Mouse (Mus musculus): Measurements from ENCODE around the gene Dapk1. TPM values are rescaled to one million over a fixed set of nuclear protein-coding genes. Genes with fewer than 3 reads are reported as not detected.
A peak's percentile ranks its signal among the peaks of the same experiment; 100 is the strongest.

The Dapk1 gene
- total RNA-seq, 2 experiments from 2014 or later: 49.1 to 51.4 TPM

GRCm38 (mm10) chr13:60736421-60737105 is 134.8 kb downstream of the Dapk1 start:
- DNase-seq (ENCODE audit: low spot score in 2 of 2): no peak

- DNase-seq (ENCODE audit: low spot score in 2 of 2): peak; percentile 42 to 83
These were observed 136.0 kb downstream of the Dapk1 start for GRCm38 (mm10) chr13:60737632-60738324.

- DNase-seq (ENCODE audit: low spot score in 2 of 2): peak; percentile 41 to 81
These were observed 136.7 kb downstream of the Dapk1 start for GRCm38 (mm10) chr13:60738429-60738828.

GRCm38 (mm10) chr13:60740248-60740647 is 138.5 kb downstream of the Dapk1 start:
- DNase-seq (ENCODE audit: low spot score in 2 of 2): no peak

- no peak for DNase-seq (ENCODE audit: low spot score in 2 of 2)
These were observed 140.9 kb downstream of the Dapk1 start for GRCm38 (mm10) chr13:60742611-60743010.

GRCm38 (mm10) chr13:60743381-60744077 is 141.8 kb downstream of the Dapk1 start:
- no peak for DNase-seq (ENCODE audit: low spot score in 2 of 2)

GRCm38 (mm10) chr13:60744078-60744460 is 142.3 kb downstream of the Dapk1 start:
- DNase-seq (ENCODE audit: low spot score in 2 of 2): peak; percentile 82 to 87

- DNase-seq (ENCODE audit: low spot score in 2 of 2): no peak
These were observed 143.0 kb downstream of the Dapk1 start for GRCm38 (mm10) chr13:60744736-60745135.

- no peak for DNase-seq (ENCODE audit: low spot score in 2 of 2)
These were observed 143.6 kb downstream of the Dapk1 start for GRCm38 (mm10) chr13:60745358-60745757.

GRCm38 (mm10) chr13:60746271-60746670 is 144.5 kb downstream of the Dapk1 start:
- no peak for DNase-seq (ENCODE audit: low spot score in 2 of 2)

GRCm38 (mm10) chr13:60747201-60747600 is 145.5 kb downstream of the Dapk1 start:
- DNase-seq (ENCODE audit: low spot score in 2 of 2): no peak

GRCm38 (mm10) chr13:60748556-60748955 is 146.8 kb downstream of the Dapk1 start:
- no peak for DNase-seq (ENCODE audit: low spot score in 2 of 2)

- no peak for DNase-seq (ENCODE audit: low spot score in 2 of 2)
These were observed 149.2 kb downstream of the Dapk1 start for GRCm38 (mm10) chr13:60750930-60751329.

- DNase-seq (ENCODE audit: low spot score in 2 of 2): no peak
These were observed 151.5 kb downstream of the Dapk1 start for GRCm38 (mm10) chr13:60753216-60753615.

- no peak for DNase-seq (ENCODE audit: low spot score in 2 of 2)
These were observed 153.5 kb downstream of the Dapk1 start for GRCm38 (mm10) chr13:60755251-60755650.

- DNase-seq (ENCODE audit: low spot score in 2 of 2): no peak
These were observed 155.5 kb downstream of the Dapk1 start for GRCm38 (mm10) chr13:60757292-60757691.

- no peak for DNase-seq (ENCODE audit: low spot score in 2 of 2)
These were observed 157.4 kb downstream of the Dapk1 start for GRCm38 (mm10) chr13:60759136-60759535.

- no peak for DNase-seq (ENCODE audit: low spot score in 2 of 2)
These were observed 158.6 kb downstream of the Dapk1 start for GRCm38 (mm10) chr13:60760392-60760791.

GRCm38 (mm10) chr13:60761161-60761560 is 159.4 kb downstream of the Dapk1 start:
- no peak for DNase-seq (ENCODE audit: low spot score in 2 of 2)

- no peak for DNase-seq (ENCODE audit: low spot score in 2 of 2)
These were observed 178.8 kb downstream of the Dapk1 start for GRCm38 (mm10) chr13:60780534-60780933.

GRCm38 (mm10) chr13:60783301-60783700 is 181.6 kb downstream of the Dapk1 start:
- no peak for DNase-seq (ENCODE audit: low spot score in 2 of 2)

- DNase-seq (ENCODE audit: low spot score in 2 of 2): no peak
These were observed 184.5 kb downstream of the Dapk1 start, which contains the start of gene BC051665 for GRCm38 (mm10) chr13:60786264-60786663. Gene BC051665, minus strand, starts transcription at chr13:60786364.

All from gastrocnemius, postnatal 4 days (tissue).